Mouse (Mus musculus): ENCODE measurements around the gene Aqp2.

Aqp2 gene

GRCm38 (mm10) chr15:99578802-99579485 is at the start of gene Aqp2:
Gene Aqp2, plus strand, starts transcription at chr15:99579055.
- no peak for DNase-seq

DNA sequence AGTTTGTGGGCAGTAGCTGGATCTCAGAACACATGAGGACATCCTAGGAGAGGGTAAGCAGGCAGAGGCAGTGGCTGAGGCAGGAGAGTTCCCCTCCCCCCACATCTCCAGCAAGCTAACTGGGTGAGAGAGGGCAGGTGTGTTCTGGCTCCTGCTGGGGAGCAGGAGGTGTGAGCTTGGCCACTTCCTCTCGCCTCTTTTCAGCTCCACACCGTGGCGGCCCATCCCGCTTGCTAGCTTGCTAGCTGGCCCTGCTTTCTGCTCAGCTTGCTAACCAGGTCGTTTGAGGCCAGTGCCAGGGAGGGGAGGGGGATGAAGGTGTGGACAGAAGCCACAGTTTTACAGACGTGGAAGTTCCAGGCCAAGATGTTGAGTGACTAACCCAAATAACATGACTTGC is 47.7 kb upstream of the Aqp2 start:
- peak; percentile 39 for DNase-seq

DNA sequence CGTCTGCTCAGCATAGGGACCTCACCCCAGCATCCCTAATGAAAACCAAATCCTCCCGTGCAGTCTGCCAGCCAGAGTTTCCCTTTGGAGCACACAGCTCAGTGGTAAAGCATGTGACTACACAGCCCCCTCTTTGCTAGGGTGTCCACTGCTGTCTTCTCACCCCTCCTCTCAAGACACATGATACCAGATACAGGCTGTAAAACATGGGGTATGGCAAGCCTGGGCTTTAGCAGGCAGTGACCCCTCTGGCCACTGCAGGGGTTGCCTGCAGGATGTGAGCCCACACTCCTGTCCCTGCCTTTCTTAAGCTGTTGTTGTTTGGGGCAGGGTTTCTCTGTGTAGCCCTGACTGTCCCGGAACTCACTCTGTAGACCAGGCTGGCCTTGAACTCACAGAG is 46.8 kb upstream of the Aqp2 start:
- DNase-seq, result no peak

DNA sequence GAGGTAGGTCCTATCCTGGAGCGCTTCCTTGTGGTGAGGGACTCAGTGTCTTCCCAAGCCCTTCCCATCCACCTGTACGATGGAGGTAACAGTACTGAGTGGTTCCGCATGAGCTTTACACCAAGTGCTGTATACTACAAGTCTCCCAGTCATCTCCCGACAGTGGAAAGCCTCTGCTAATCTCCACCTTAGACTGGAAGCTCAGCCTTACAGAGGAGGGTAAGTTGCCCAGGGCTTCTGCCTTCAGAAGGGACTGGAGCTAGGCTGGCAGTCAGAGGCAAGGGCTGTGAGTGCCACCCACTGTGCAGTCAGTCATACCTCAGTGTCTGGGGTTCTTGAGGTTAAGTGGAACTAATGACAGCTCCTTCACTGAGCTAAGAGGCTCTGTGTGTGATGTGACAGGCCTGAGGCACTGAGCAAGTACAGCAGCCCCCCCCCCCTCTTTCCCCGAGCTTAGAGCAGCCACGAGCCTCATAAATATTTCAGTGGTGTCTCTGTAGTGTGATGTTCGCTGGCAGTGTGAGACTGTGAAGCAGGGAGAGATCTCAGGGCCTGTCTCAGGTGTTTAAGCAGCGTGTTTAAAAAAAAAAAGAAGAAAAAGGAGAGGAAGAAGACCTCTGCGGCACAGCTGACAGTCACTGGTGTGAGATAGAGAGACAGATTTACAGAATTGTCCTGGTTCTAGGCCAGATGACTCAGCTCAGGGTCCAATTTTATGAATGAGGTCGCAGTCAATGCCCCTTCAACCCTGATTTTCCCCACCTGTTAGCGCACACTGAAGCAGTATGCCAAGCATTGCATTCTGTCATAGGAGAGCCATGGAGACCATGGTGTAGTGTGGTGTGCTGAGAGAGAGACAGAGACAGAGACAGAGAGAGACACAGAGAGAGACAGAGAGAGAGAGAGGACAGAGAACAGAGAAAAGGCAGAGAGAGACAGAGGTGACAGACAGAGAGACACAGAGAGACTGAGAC is 41.7 kb upstream of the Aqp2 start:
- DNase-seq, result no peak

GRCm38 (mm10) chr15:99539891-99540290 is 39.0 kb upstream of the Aqp2 start:
- no peak for DNase-seq

DNA sequence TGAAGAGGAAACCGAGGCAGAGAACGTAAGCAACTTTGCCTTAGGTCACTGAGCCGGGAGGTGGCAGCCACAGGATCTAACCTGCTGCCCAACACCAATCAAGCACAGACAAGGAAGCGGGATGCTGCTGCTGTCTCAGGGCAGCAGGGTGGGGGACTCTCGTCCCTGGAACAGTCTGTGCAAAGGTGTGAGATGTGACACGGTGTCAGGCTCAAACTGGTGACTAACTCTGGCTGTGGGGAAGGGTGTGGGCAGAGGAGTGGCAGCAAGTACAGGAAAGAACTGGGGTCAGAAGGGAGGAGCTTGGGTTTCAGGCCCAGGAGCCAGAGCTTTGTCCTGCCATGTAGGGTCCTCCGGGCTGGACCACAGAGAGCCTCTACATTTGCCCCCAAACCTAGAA is 34.8 kb upstream of the Aqp2 start:
- DNase-seq, result no peak

DNA sequence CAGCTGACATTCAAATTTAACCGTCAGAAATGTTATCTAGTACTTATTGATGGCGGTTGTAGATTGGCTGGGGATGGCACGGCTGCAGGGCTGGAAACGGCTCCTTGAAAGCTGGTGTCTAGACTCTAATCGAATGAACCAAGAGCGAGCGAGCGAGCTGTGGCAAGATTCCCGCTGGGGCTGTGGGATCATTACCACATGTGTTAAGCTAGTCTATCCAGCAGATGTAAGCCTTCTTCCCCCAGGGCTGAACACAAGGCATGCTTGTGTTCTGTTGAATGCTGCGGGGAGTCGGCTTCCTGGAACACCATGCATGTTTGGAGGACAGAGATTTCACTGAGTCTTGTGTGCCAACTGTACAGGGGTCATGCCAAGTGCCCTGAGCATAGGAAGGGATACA is 32.3 kb upstream of the Aqp2 start:
- no peak for DNase-seq

- DNase-seq, result no peak
Observed at GRCm38 (mm10) chr15:99547732-99548131, 31.1 kb upstream of the Aqp2 start.

DNA sequence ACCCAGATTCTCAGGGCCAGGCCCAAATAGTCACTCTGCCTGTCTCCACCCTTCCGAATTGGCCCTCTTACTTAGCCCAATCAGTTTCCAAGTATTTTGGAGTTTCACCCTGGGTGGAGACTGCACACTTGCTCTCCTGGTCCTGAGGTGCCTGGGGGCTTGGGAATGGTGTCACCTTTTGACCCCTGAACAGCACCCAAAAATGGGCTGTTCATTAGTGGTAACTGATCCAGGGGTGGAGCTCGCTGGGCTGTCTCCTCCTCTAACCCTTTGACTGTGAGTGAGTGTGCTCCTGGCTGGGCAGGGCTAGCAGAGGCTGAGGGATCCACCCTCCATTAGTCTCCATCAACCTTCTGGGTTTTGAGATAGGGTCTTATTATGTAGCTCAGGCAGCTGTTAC is 29.0 kb upstream of the Aqp2 start:
- no peak for DNase-seq

- no peak for DNase-seq
Observed at GRCm38 (mm10) chr15:99553767-99554166, 25.1 kb upstream of the Aqp2 start.

DNA sequence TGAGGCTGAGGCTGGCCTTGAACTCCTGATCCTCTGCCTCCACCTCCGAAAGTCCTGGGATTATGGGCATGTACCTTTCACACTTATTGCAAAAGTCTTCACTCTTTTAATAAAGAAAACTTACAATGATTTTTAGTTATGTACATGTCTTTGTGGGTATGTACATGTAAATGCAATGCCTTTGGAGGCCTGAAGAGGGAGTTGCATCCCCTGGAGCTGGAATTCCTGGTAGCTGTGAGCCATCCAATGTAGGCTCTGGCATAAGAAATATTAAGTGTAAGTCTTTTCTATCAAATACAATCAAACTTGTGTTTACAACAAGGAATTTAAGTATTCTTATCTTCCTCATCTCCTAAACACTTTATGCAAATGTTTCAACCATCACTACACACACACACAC is 19.9 kb upstream of the Aqp2 start:
- no peak for DNase-seq

GRCm38 (mm10) chr15:99560246-99560645 is 18.6 kb upstream of the Aqp2 start:
- DNase-seq, result no peak

GRCm38 (mm10) chr15:99567371-99567770 is 11.5 kb upstream of the Aqp2 start:
- no peak for DNase-seq

DNA sequence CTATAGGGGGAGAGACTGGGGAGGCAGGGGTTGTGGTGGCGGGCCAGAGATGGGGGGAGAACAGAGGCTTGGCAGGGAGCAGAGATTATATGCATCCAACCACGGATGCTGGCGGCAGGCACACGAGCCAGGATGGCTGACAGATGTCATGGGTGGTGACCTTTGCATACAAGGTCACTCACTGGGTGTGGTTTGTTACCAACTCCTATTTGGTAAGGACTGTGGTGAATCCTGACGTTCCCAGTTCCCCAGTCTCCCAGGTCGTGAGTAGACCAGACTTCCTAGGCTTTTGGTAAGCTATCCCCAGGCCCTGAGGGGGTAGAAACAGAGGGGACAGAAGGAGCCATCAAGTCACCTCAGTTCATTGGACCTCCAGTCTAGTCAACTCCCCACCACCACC is 10.2 kb upstream of the Aqp2 start:
- DNase-seq, result no peak

DNA sequence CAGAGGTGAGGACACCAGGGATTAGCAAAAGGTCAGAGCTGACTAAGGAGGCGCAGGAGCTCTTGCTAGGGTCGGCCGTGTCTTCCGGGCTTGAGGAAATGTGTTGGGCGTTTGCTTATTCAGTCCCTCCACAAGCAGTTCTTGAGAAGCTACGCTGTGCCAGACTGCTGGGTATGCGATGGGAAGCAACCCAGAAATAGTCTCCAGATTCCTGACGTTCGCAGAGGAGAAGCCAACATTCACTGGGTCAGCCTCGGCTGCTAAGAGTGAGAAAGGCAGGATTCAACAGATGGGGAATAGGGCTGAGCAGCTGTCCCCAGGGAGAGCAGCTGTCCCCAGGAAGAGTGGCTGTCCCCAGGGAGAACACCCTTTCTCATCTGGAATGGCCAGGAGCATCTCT is 9.7 kb upstream of the Aqp2 start:
- DNase-seq, result no peak

GRCm38 (mm10) chr15:99583463-99584344 is 4.8 kb downstream of the Aqp2 start:
- peak; percentile 37 for DNase-seq

- no peak for DNase-seq
Observed at GRCm38 (mm10) chr15:99584407-99585202, 5.8 kb downstream of the Aqp2 start.

- no peak for DNase-seq
Observed at GRCm38 (mm10) chr15:99585741-99586140, 6.9 kb downstream of the Aqp2 start.

DNA sequence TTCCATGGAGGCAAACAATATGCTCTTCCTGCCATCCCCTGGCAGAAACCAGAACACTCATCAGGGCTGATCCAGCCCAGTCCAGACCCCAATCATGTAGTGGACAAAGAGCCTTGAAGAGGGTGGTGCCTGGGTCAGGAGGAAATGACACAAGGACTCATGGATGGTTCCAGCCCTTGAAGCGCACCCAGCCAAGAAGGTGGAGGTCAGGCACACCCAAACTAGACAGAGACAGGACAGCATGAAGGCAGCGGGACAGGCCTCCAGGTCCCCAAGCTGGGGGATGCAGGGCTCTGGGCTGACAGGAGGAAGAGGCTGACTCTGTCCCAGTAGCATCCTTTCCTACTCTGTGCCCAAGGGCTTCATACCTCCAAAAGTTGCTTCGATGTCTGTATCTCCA is 7.7 kb downstream of the Aqp2 start:
- DNase-seq, result no peak

DNA sequence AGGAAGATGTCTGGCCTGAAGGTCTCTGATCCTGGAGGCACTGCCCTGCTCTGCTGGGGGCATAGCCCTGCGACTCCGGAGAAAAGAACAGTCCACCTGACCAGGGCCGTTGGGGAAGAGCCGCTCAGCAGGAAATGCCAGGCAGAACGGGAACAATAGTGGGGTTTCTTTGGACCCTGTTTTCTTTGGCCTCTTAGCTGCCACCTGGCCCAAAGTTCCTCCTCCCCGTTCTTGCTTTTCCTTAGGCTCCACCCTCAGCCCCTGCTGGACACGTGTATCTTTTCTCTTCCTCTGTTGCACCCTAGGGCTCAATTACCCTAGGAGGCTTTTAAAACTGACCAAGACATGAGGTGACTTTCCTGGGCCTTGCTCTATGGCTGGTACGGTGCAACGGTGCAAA is 10.4 kb downstream of the Aqp2 start:
- DNase-seq, result no peak

- no peak for DNase-seq
Observed at GRCm38 (mm10) chr15:99589704-99590103, 10.8 kb downstream of the Aqp2 start.

DNA sequence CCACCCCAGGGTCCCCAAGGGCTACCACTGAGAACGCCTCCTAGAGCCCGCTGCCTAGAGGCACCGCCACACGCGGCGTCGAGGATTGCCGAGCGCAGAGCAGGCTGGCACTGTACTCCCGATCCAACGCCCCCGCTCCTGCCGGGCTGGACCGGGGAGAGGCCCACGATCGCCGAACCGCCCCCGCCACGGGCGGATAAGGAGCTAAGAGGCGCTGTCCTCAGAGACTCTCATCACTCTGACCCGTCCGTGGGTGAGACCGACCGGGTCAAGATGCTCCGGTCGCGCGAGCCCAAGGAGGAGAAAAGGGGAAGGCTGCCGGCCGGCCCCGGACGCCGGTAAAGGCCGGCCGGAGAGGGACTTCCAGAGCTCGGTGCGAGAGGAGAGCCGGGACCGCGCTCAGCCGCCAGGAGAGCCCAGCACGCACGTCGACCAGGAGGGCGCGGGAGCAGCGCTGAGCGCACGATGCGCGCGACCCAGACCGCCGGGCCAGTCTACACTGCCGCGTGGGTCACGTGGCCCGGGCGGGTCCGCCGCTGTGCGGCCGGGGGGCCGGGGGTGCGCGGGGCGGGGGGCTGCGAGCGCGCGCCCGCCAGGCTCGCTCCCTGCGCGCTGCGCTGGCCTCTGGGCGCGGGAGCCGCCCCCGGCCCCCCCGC is 11.7 kb downstream of the Aqp2 start, which contains the start of gene Aqp5:
TSS of gene Aqp5 (plus strand) at position 354 of the 656 bp plus-strand sequence.
- DNase-seq, result no peak

Data from cerebellum, adult 11 months (tissue).